Mouse (Mus musculus) CH12.LX (cell line): ENCODE results near the gene Mbd6. TPM values are rescaled to one million over a fixed set of nuclear protein-coding genes. Genes with fewer than 3 reads are reported as not detected.

ENCODE experiments used
- DNase-seq: peaks from one replicate; pipeline ENCODE4 v3.0.0-alpha.2; 2013; ENCODE audit errors: extremely low read depth
- H3K27ac ChIP-seq: 2 replicates; pipeline ENCODE4 v1.5.1; 2012; ENCODE audit warnings: low read depth, mild to moderate bottlenecking, control low read depth, moderate library complexity; ENCODE audit not compliant: insufficient read depth
- H3K27me3 ChIP-seq: replicated peaks from 2 replicates; pipeline ENCODE3; 2012; ENCODE audit warnings: inconsistent platforms
- H3K36me3 ChIP-seq, 2 experiments: replicated peaks in 1 of 2; 2 replicates each; pipeline versions ENCODE3 to v1.6.1; 2012; ENCODE audit warnings: inconsistent platforms in 1 of 2, low read length in 1 of 2, mild to moderate bottlenecking in 1 of 2, mixed read lengths in 1 of 2, moderate library complexity in 1 of 2; ENCODE audit not compliant: control insufficient read depth in 1 of 2, insufficient read depth in 1 of 2
- H3K4me1 ChIP-seq, 2 experiments: 2 replicates each; pipeline ENCODE4 v1.6.1; 2012; ENCODE audit warnings: inconsistent platforms in 1 of 2, moderate library complexity in 1 of 2; ENCODE audit not compliant: insufficient read depth in 2 of 2, control insufficient read depth in 1 of 2
- H3K4me2 ChIP-seq: 2 replicates; pipeline ENCODE4 v1.6.1; 2012; ENCODE audit warnings: low read depth, mild to moderate bottlenecking, control low read depth; ENCODE audit not compliant: poor library complexity, insufficient read depth, severe bottlenecking
- H3K4me3 ChIP-seq, 3 experiments: fragments of 150-350 bp in 1 of 3; sonication (generic) in 1 of 3; replicated peaks in 1 of 3; 2 replicates each; pipeline versions ENCODE3 to v1.5.1; 2011 to 2012; ENCODE audit warnings: low read depth in 2 of 3, low read length in 2 of 3, mild to moderate bottlenecking in 2 of 3, moderate library complexity in 2 of 3, control low read depth in 1 of 3, improper control_type of control experiment in 1 of 3, inconsistent platforms in 1 of 3, mixed read lengths in 1 of 3; ENCODE audit not compliant: poor library complexity in 1 of 3
- H3K79me2 ChIP-seq: replicated peaks from 2 replicates; pipeline ENCODE4 v1.6.1; 2012; ENCODE audit warnings: mild to moderate bottlenecking, moderate library complexity; ENCODE audit not compliant: control insufficient read depth, poor library complexity, insufficient read depth, severe bottlenecking; ENCODE audit errors: extremely low read depth
- H3K9ac ChIP-seq: 2 replicates; pipeline ENCODE4 v1.6.1; 2012; ENCODE audit warnings: low read depth, mild to moderate bottlenecking, control low read depth, moderate library complexity; ENCODE audit not compliant: insufficient read depth
- H3K9me3 ChIP-seq: replicated peaks from 2 replicates; pipeline ENCODE3; 2012; ENCODE audit warnings: low read length, inconsistent platforms, mixed read lengths
- BHLHE40 ChIP-seq: IDR thresholded peaks from 2 replicates; pipeline ENCODE4 v1.6.1; 2011; ENCODE audit warnings: mild to moderate bottlenecking, low read depth, low read length, improper control_type of control experiment
- CHD2 ChIP-seq: IDR thresholded peaks from 2 replicates; pipeline ENCODE4 v1.6.1; 2011; ENCODE audit warnings: low read length, improper control_type of control experiment
- E2F4 ChIP-seq: IDR thresholded peaks from 2 replicates; pipeline ENCODE4 v1.6.1; 2011; ENCODE audit warnings: low read depth, low read length, improper control_type of control experiment; ENCODE audit not compliant: insufficient replicate concordance
- ELF1 ChIP-seq: IDR thresholded peaks from 2 replicates; pipeline ENCODE4 v1.6.1; 2014; ENCODE audit warnings: low read depth, mild to moderate bottlenecking, inconsistent platforms, low read length, improper control_type of control experiment
- EP300 ChIP-seq: IDR thresholded peaks from 2 replicates; pipeline ENCODE4 v1.6.1; 2011; ENCODE audit warnings: low read length, improper control_type of control experiment
- ETS1 ChIP-seq: conservative IDR thresholded peaks from 2 replicates; pipeline ENCODE4 v1.6.1; 2012; ENCODE audit warnings: low read depth, mild to moderate bottlenecking, inconsistent platforms, low read length, improper control_type of control experiment, moderate library complexity
- JUN ChIP-seq: IDR thresholded peaks from 2 replicates; pipeline ENCODE4 v1.6.1; 2011; ENCODE audit warnings: low read depth, mild to moderate bottlenecking, low read length, improper control_type of control experiment, moderate library complexity; ENCODE audit not compliant: insufficient read depth
- KAT2A ChIP-seq: IDR thresholded peaks from 2 replicates; pipeline ENCODE4 v1.6.1; 2012; ENCODE audit warnings: low read length, improper control_type of control experiment, inconsistent platforms; ENCODE audit not compliant: insufficient replicate concordance
- MAFK ChIP-seq: IDR thresholded peaks from 2 replicates; pipeline ENCODE4 v1.6.1; 2011; ENCODE audit warnings: low read length, improper control_type of control experiment; ENCODE audit not compliant: insufficient replicate concordance
- MAX ChIP-seq: IDR thresholded peaks from 2 replicates; pipeline ENCODE4 v1.6.1; 2011; ENCODE audit warnings: low read length, improper control_type of control experiment
- MAZ ChIP-seq: IDR thresholded peaks from 2 replicates; pipeline ENCODE4 v1.6.1; 2012; ENCODE audit warnings: low read depth, mild to moderate bottlenecking, inconsistent platforms, low read length, improper control_type of control experiment, moderate library complexity
- MEF2A ChIP-seq: IDR thresholded peaks from 2 replicates; pipeline ENCODE4 v1.6.1; 2014; ENCODE audit warnings: low read depth, mild to moderate bottlenecking, inconsistent platforms, low read length, improper control_type of control experiment, borderline replicate concordance
- MXI1 ChIP-seq: IDR thresholded peaks from 2 replicates; pipeline ENCODE4 v1.6.1; 2011; ENCODE audit warnings: mild to moderate bottlenecking, low read depth, low read length, improper control_type of control experiment
- MYC ChIP-seq: IDR thresholded peaks from 2 replicates; pipeline ENCODE4 v1.6.1; 2011; ENCODE audit warnings: low read depth, mild to moderate bottlenecking, improper control_type of control experiment, low read length
- PAX5 ChIP-seq: IDR thresholded peaks from 2 replicates; pipeline ENCODE4 v1.6.1; 2012; ENCODE audit warnings: low read length, inconsistent platforms, mixed read lengths
- POLR2A ChIP-seq: IDR thresholded peaks from 2 replicates; pipeline ENCODE4 v1.6.1; 2011; ENCODE audit warnings: low read depth, mild to moderate bottlenecking, improper control_type of control experiment, low read length
- RAD21 ChIP-seq: IDR thresholded peaks from 2 replicates; pipeline ENCODE4 v1.6.1; 2011; ENCODE audit warnings: low read depth, mild to moderate bottlenecking, low read length, improper control_type of control experiment, moderate library complexity
- TBP ChIP-seq: conservative IDR thresholded peaks from 2 replicates; pipeline ENCODE4 v1.6.1; 2011; ENCODE audit warnings: low read depth, low read length, improper control_type of control experiment
- TCF12 ChIP-seq: IDR thresholded peaks from 2 replicates; pipeline ENCODE4 v1.6.1; 2014; ENCODE audit warnings: low read depth, mild to moderate bottlenecking, inconsistent platforms, low read length, improper control_type of control experiment
- UBTF ChIP-seq: IDR thresholded peaks from 2 replicates; pipeline ENCODE4 v1.6.1; 2012; ENCODE audit warnings: low read depth, mild to moderate bottlenecking, inconsistent platforms, low read length, improper control_type of control experiment, moderate library complexity
- USF1 ChIP-seq: IDR thresholded peaks from 2 replicates; pipeline ENCODE4 v1.6.1; 2014; ENCODE audit warnings: low read depth, mild to moderate bottlenecking, inconsistent platforms, low read length, improper control_type of control experiment
- USF2 ChIP-seq: conservative IDR thresholded peaks from 2 replicates; pipeline ENCODE4 v1.6.1; 2011; ENCODE audit warnings: low read depth, low read length, improper control_type of control experiment
- ZC3H11A ChIP-seq: IDR thresholded peaks from 2 replicates; pipeline ENCODE4 v1.6.1; 2012; ENCODE audit warnings: low read depth, mild to moderate bottlenecking, inconsistent platforms, low read length, improper control_type of control experiment
- ZKSCAN1 ChIP-seq: IDR thresholded peaks from 2 replicates; pipeline ENCODE4 v1.6.1; 2012; ENCODE audit warnings: low read depth, inconsistent platforms, low read length, improper control_type of control experiment, borderline replicate concordance
- ZMIZ1 ChIP-seq: IDR thresholded peaks from 2 replicates; pipeline ENCODE4 v1.6.1; 2012; ENCODE audit warnings: low read depth, mild to moderate bottlenecking, inconsistent platforms, low read length, improper control_type of control experiment
- dilution Hi-C: fragments of 300-500 bp; cut with MboI; formaldehyde crosslinking; loops from 2 replicates; pipeline ENCODE4 v1.14.3; 2020; ENCODE audit warnings: low sequenced_read_pairs; ENCODE audit not compliant: extremely low pct_unique_long_range_greater_than_20kb, extremely low pct_ligation_motif_present
- in situ Hi-C: fragments of 300-500 bp; cut with MboI; formaldehyde crosslinking; loops from 3 replicates; pipeline ENCODE4 v1.14.3; 2019; ENCODE audit warnings: low sequenced_read_pairs, low pct_ligation_motif_present, low pct_unique_long_range_greater_than_20kb, mixed read lengths
- polyA plus RNA-seq: library from polyadenylated mRNA; unstranded; fragments of >175 nt; gene quantifications from 2 replicates; pipeline ENCODE4 v1.2.1, GENCODE M21; 2012; ENCODE audit warnings: low read depth; ENCODE audit not compliant: insufficient read length
- total RNA-seq, 2 experiments: library from RNA; depleted of rRNA; stranded (reverse); fragments of 300-350 nt in 1 of 2; fragments of >200 nt in 1 of 2; gene quantifications; 2 replicates each; pipeline ENCODE4 v1.2.3; 2012 to 2014

The Mbd6 gene
- total and polyA plus RNA-seq, 3 experiments: 0.74 to 16.5 (median 2.7) TPM

DNA sequence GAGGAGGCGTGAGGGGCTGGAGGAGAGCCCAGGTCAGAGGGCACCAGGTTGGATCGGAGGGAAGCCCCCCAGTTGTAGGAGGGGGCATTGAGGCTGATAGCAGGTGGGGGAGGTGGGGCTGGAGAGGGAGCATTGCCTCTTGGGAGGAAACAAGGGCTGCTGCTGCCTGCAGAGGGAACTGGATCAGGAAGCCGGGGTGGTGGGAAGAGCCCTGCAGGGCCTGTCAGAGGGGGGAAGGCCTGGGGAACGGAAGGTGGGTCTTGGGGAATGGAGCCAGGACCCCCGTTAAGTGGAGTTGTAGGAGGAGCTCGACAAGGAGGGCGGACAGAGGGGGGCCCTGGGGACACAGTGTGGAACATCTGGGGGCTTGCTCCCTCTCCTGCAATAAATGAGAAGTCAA lies 2.6 kb downstream of the Mbd6 start:
- Histone ChIP-seq H3K9me3 (no peaks in the 10 kb centered on the region), H3K36me3 (peaks cover 59 to 65% of the 10 kb centered on the region in 2 experiments), H3K4me3 (no peak overlapping the region), H3K27ac (no peak overlapping the region), H3K4me2 (no peak overlapping the region), H3K4me1 (peaks cover 16 to 24% of the 10 kb centered on the region in 2 experiments), H3K79me2 (peaks cover 20% of the 10 kb centered on the region), H3K27me3 (no peaks in the 10 kb centered on the region), H3K9ac (no peak overlapping the region)
- dilution Hi-C loops: no loop called here
- in situ Hi-C loops: no loop called here
- no peak for DNase-seq
- TF ChIP-seq MEF2A (no peak), TCF12 (no peak), ZC3H11A (no peak), MXI1 (no peak), MYC (no peak), RAD21 (no peak), ELF1 (no peak), PAX5 (no peak), ETS1 (no peak), EP300 (no peak), KAT2A (no peak), BHLHE40 (no peak), POLR2A (no peak)

DNA sequence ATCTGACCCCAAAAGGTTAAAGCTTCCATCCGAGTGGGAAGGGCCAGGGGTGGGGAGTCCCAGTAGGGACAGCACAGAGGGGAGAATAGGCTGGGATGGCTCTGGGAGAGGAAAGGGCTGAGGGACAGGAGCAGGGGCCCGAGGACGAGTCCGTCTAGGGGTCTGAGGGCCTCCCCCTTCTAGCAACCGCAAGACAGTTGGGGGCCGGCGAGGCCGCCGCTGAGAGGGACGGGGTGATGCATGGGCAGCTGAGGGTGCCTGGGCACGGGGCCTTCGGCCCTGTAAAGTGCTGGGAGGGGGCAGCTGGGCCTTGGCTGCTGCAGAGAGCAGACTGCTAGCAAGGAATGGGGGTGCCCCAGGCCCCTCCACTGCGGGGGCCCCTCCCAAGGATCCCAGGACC lies 3.2 kb downstream of the Mbd6 start:
- Histone ChIP-seq H3K27ac (no peak overlapping the region), H3K4me2 (no peak overlapping the region), H3K4me1 (peaks cover 16 to 24% of the 10 kb centered on the region in 2 experiments), H3K79me2 (peaks cover 16% of the 10 kb centered on the region), H3K9me3 (no peaks in the 10 kb centered on the region), H3K36me3 (peaks cover 64 to 70% of the 10 kb centered on the region in 2 experiments), H3K4me3 (no peak overlapping the region), H3K27me3 (no peaks in the 10 kb centered on the region), H3K9ac (no peak overlapping the region)
- no peak for TF ChIP-seq ZMIZ1
- TF ChIP-seq UBTF: no peak
- no peak for TF ChIP-seq CHD2
- TF ChIP-seq ELF1: no peak
- TF ChIP-seq MAX: no peak
- TF ChIP-seq JUN: no peak
- no peak for TF ChIP-seq USF1
- no peak for TF ChIP-seq TCF12
- TF ChIP-seq MAZ: no peak
- TF ChIP-seq MEF2A: no peak
- TF ChIP-seq ZKSCAN1: no peak
- no peak for TF ChIP-seq E2F4
- TF ChIP-seq MYC: no peak
- no peak for TF ChIP-seq MAFK
- no peak for TF ChIP-seq TBP
- TF ChIP-seq MXI1: no peak
- TF ChIP-seq USF2: no peak
- TF ChIP-seq RAD21: no peak
- in situ Hi-C loops: no loop called here
- no peak for DNase-seq
- dilution Hi-C loops: no loop called here
